Mouse (Mus musculus): Measurements from ENCODE around the gene 1700003H04Rik.

GRCm38 (mm10) chr3:124536602-124537001, 44.3 kb downstream of the 1700003H04Rik start:
- TF ChIP-seq CTCF (conservative IDR thresholded peaks at IDR 0.05; ENCODE audit: insufficient read depth, insufficient read length, low read depth, low read length) (no peak), POLR2A (IDR thresholded peaks at IDR 0.05; ENCODE audit: low read depth, low read length) (no peak)
